Mouse (Mus musculus) embryonic fibroblast, embryonic 13.5 days (primary cell): ENCODE measurements at regions not wholly inside any gene's neighbourhood (a gene's known extent, or its start where the extent isn't known, plus 50 kb on each side); places are given as distances from the start of the nearest gene placed in this dataset.

ENCODE experiments used
- H3K27ac ChIP-seq: 2 replicates; pipeline ENCODE4 v1.5.1; 2012; ENCODE audit warnings: low read length, control low read depth, inconsistent platforms; ENCODE audit not compliant: insufficient read depth
- H3K4me1 ChIP-seq: 2 replicates; pipeline ENCODE4 v1.6.1; 2011; ENCODE audit warnings: low read length; ENCODE audit not compliant: control insufficient read depth, insufficient read depth
- H3K4me3 ChIP-seq: 2 replicates; pipeline ENCODE4 v1.5.1; 2011; ENCODE audit warnings: mild to moderate bottlenecking, control low read depth, low read length; ENCODE audit not compliant: insufficient read depth
- CTCF ChIP-seq: IDR thresholded peaks from 2 replicates; pipeline ENCODE4 v1.5.1; 2011; ENCODE audit warnings: mild to moderate bottlenecking, control low read depth, low read length, moderate library complexity, borderline replicate concordance; ENCODE audit not compliant: insufficient read depth
- POLR2A ChIP-seq: IDR thresholded peaks from 2 replicates; pipeline ENCODE4 v1.6.1; 2011; ENCODE audit warnings: low read depth, mild to moderate bottlenecking, control low read depth, low read length, moderate library complexity

DNA sequence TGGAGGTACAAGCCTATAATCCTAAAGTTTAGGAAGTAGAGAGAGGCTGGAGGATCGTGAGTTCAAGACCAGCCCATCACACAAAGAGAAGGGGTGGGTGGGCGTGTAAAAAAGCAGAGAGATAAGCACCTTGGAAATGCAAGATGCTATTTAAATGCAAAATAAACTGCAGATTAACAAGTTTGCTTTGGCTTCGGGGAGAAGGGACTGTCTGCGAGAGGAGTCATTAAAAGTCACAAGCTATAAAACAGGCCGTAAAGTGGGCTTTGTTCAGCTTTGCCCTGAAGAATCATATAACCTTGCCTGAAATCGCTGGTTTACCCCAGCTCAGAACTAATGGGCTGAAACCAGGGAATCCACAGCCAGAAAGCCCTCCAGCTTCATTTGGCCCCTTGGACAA is 173.3 kb upstream of the Jarid2 start:
- H3K4me3 ChIP-seq = no peak overlapping the region
- no peak overlapping the region for H3K27ac ChIP-seq
- TF ChIP-seq CTCF (no peak), POLR2A (no peak)
- no peaks in the 10 kb centered on the region for H3K4me1 ChIP-seq

DNA sequence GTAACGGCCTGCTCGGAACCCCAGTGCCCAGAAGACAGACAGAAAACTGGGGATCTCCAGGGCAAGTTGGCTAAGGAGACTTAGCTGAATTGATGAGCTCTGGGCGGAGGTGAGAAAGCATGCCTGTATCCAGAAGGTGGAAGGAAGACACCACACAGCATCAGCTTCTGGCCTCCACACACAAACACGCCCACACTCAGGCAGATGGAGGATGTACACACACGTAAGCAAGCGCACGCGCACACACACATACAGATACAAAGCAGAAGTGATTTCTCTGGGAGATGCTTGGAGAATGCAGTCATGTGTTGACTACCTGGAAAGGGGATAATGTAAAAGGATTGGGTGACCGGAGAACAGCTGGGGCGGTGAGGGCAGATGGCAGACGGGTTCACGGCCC is 171.2 kb upstream of the Jarid2 start:
- H3K4me1 ChIP-seq = no peaks in the 10 kb centered on the region
- TF ChIP-seq CTCF (no peak), POLR2A (no peak)
- no peak overlapping the region for H3K4me3 ChIP-seq
- no peak overlapping the region for H3K27ac ChIP-seq

DNA sequence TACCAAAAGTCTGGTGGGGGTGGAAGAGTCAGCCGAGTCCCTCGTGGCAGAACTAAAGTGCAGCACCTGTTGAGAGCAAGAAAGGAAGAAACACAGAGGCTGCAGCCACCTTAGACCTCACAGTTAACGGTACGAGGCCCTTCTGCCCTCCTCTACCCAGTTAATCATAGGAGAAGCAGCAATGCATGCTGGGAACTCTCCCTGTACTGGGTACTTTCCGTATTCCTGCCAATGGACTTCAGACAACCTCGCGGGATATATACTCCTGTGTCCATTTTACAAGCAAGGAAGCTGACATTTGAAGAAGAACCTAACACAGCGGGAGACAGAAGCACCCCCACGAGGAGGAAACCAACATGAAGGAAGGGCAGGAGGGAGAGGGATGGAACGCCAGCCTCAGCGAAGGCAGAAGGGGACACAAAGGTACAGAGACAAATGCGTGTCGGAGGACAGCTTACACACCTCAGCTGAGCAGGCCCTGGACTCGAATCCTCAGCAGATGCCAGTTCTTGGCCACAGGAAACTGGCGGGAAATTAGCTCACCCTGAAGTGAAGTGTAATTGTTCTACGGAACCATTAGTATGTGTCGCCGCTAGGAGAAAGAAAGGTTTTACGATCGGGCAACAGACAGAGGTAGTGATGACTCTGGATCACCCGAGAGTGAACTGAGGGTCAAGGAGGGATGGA is 170.6 kb upstream of the Jarid2 start:
- TF ChIP-seq CTCF (no peak), POLR2A (no peak)
- H3K4me3 ChIP-seq = no peak overlapping the region
- H3K27ac ChIP-seq = no peak overlapping the region
- no peaks in the 10 kb centered on the region for H3K4me1 ChIP-seq

- Histone ChIP-seq H3K4me3 (no peak overlapping the region), H3K4me1 (no peaks in the 10 kb centered on the region), H3K27ac (no peak overlapping the region)
- no peak for TF ChIP-seq CTCF
- TF ChIP-seq POLR2A = no peak
Observed at GRCm38 (mm10) chr13:44559178-44559565, 170.1 kb upstream of the Jarid2 start.

- H3K27ac ChIP-seq = no peak overlapping the region
- no peaks in the 10 kb centered on the region for H3K4me1 ChIP-seq
- TF ChIP-seq CTCF = no peak
- TF ChIP-seq POLR2A = no peak
- H3K4me3 ChIP-seq = no peak overlapping the region
Observed at GRCm38 (mm10) chr13:44559706-44560105, 169.6 kb upstream of the Jarid2 start.

DNA sequence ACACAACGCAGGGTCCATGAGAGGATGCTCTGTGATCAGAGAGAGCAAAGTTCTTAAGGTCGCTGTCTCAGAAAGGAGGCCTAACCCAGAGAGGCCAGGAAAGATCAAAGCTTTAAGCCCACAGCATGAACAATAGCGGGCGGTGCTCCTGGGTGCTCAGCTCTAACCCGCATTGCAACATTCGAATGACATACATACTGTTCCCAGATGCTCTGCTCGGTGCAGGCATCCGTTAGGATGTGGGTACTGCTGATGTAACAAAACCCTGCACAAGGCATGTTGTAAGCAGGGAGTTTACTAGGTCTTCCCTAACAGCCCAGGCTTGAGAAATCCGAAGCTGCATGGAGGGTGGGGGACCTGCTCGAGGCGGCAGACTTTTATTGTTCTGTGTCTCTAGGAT is 164.6 kb upstream of the Jarid2 start:
- no peaks in the 10 kb centered on the region; the same call in 1 of the 2 replicates for H3K4me1 ChIP-seq
- no peak overlapping the region for H3K27ac ChIP-seq
- H3K4me3 ChIP-seq = no peak overlapping the region
- TF ChIP-seq CTCF (no peak), POLR2A (no peak)

DNA sequence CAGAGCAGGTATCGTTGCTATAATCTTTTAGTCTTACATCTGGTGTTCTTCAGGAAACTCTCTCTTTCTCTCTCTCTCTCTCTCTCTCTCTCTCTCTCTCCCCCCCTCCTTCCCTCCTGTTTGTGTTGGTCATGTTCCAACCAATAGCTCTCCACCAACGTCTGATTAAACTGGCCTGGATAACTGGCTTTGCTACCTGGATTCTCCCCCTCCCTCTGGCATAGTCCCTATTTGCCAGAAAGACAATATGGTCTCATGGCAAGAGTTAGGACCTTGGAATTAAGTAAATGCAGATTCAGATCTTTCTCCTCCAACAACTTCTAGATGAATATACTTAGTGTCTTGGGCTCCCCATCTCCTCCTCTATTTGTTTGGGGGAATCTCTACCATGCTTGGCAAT is 161.6 kb upstream of the Jarid2 start:
- Histone ChIP-seq H3K4me1 (no peaks in the 10 kb centered on the region; the same call in 1 of the 2 replicates), H3K4me3 (no peak overlapping the region), H3K27ac (no peak overlapping the region)
- TF ChIP-seq CTCF (no peak), POLR2A (no peak)

- TF ChIP-seq CTCF = no peak
- no peak for TF ChIP-seq POLR2A
- H3K4me3 ChIP-seq = no peak overlapping the region
Observed at GRCm38 (mm10) chr13:44569241-44569778, 160.0 kb upstream of the Jarid2 start.

DNA sequence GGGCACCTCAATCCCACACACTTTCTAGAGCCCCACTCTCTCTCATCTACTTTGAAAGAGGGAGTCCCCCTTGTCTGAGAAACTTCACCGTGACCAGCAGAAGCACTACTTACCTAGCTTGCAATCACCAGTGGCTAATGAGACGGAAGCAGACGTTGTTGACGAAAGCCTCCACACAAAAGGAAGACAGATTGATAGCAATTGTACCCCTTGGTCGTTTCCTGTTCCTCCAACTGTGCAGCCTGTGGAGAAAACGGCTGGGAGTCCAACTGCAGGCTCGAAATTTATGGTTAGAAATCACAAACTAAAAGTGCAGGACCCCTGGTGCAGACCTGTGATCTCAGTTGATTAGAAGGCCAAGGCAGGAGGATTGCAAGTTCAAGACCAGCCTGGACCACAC is 155.8 kb upstream of the Jarid2 start:
- Histone ChIP-seq H3K4me1 (no peaks in the 10 kb centered on the region; the same call in 1 of the 2 replicates), H3K27ac (no peak overlapping the region), H3K4me3 (no peak overlapping the region)
- no peak for TF ChIP-seq CTCF
- TF ChIP-seq POLR2A = no peak

More at GRCm38 (mm10) chr13:44569241-44569778, 160.0 kb upstream of the Jarid2 start:
- Histone ChIP-seq H3K27ac (peak overlapping the region; percentile 29; the same call in 1 of the 2 replicates), H3K4me1 (no peaks in the 10 kb centered on the region; the same call in 1 of the 2 replicates)

- Histone ChIP-seq H3K4me3 (no peak overlapping the region), H3K4me1 (no peaks in the 10 kb centered on the region), H3K27ac (no peak overlapping the region)
- TF ChIP-seq CTCF (no peak), POLR2A (no peak)
Observed at GRCm38 (mm10) chr13:44579215-44579614, 150.1 kb upstream of the Jarid2 start.
